Mouse (Mus musculus) CD8-positive naive resting alpha-beta T cell, adult 2 months (primary cell): ENCODE measurements around the gene Fam206a.

ENCODE experiments used
- DNase-seq, 2 experiments: peaks; one replicate each; pipeline ENCODE4 v3.0.0; 2022; ENCODE audit warnings: low read depth in 2 of 2, low spot score in 2 of 2

Fam206a gene

GRCm38 (mm10) chr4:56801907-56802668, at the start of gene Fam206a, which contains the start of gene Elp1:
TSS of gene Fam206a (plus strand) at chr4:56802345.
TSS of gene Elp1 (minus strand) at chr4:56802331.
- DNase-seq: peak; percentile 95 to 98

DNA sequence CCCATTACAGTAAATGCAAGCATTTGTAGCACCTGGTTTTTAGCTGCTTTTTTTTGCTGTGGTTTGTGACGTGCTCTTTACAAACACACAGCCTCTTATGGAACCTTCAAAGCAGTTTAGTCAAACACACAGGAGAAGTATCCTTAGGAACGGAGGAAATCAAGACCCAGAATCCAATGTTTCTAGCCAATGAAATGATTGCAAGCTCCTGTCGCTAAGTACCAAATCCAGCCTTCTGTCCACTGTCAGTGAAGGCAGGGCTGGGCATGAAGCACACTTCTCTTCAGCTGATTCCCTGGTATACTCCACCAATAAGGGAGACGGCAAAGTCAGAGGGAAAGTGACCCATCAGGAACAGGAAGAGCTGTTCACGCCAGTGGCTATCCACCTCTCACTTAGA, 46.1 kb upstream of the Fam206a start:
- DNase-seq: no peak

GRCm38 (mm10) chr4:56756966-56757600, 45.1 kb upstream of the Fam206a start:
- no peak for DNase-seq

GRCm38 (mm10) chr4:56757693-56758092, 44.5 kb upstream of the Fam206a start:
- DNase-seq: no peak

DNA sequence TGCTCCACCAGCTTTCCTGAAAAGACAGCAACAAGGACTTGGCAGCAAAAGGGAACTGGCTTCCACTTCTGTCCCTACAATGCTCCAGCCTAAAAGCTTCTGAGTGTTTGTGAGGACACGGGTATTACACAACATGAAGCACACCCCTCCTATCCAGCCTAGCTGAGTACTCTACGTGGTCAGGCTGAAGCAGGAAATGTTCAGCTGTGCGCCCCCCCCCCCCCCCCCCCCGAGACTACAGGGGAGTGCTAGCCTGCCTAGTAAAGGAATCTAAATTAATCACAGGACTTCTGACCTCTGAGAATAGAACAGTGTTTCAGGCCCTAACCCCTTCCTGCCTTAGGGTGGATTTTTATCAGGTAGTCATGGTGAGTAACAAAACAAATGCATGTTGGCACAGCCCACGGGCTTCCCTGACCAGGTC, 34.3 kb upstream of the Fam206a start:
- DNase-seq: no peak

DNA sequence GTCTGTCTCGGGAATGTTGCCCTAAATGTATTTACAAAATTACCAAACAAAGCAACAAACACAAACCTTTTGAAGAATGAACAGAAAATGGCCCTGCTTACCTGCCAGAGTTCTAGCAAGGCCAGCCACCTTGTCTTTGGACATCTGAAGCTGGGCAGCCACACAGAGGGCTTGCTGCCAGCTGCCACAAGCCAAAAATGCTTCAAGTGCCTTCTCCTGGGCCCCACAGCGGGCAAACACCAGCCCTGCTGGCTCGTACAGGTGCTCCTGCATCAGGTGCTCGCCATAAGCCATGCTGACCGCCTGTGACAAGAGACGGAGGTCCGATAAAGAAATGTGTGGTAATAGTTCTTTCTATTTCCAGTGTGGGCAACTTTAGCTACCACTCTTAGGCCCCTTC, 33.2 kb upstream of the Fam206a start:
- DNase-seq: no peak

- DNase-seq: no peak
Observed at GRCm38 (mm10) chr4:56771065-56771464, 31.1 kb upstream of the Fam206a start.

DNA sequence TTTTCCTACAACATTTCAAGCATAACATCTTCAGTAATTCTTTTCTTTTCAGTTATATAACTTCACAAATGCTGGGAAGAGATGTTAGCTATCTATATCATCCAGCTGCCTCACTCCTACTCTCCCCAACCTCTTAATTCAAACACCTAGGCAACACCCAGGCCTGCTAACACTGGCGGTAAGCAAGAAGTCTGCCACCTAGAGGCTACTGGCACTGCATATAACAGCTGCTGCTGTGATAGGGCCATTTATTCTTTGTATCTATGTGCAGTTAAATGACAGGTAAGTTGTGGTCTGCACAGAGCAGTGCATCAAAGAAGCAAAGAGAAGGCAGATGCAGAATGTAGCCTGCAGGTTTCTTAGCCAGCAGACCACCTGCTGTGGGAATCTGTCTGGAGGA, 10.8 kb upstream of the Fam206a start:
- no peak for DNase-seq

DNA sequence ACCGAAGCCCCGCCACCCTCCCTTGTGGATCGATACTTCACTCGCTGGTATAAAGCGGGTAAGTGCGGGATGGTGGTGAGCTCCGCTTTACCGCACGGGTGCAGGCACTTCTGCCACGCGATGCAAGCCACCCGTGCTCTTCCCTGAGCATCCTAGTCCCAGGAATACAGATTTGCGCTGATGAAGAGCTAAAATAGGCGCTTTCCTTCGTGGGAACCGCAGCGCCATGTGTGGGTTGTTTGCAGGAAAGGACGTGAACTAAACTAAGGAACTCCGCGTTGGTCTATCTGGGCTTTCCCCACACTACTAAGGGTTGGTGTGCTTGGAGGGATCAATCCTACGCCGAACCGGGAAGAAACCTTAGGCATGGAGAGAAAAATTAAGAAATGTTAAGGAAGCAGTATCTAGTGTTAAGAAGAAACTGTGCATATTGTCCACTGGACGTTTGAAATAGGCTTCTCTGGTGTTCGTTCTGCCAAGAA, 565 bp downstream of the Fam206a start:
- DNase-seq: no peak

GRCm38 (mm10) chr4:56809050-56809449, 6.9 kb downstream of the Fam206a start:
- DNase-seq: no peak

DNA sequence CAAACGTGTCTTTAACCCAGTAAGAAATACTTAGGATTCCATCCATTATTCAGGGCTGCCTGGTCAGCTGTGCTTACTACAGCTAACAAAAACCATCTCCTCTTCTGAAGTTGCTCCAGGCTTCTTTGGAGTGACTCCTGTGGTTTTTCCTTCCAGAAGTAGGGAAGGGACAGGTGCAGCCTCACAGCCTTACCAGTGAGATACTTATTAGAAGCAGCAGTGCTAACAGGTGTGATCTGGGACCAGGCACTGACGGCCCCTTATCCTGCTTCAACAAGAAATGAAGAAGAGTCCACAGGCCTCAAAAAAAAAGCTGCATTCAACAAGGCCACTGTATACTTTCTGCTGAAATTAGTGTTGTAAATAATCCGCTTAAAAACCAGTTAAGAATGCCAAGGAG, 9.5 kb downstream of the Fam206a start:
- DNase-seq: no peak

DNA sequence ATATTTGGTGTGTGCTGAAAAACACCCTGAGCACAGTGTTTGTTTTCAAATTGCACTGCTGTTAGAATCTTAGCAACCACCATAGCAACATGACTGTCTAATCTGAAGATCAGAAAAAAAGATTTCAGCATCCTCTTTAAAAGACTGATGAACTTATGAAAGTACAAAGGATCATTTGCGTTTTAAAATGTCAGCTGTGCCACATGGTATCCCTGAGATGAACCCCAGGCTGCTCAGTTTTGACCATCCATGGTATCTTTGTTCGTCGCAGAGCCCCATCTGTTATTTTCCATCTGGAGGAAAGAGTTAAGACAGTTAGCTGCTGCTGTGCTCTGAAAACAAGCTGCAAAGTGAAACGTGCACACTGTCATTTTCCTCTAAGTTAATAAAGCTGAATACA, 10.0 kb downstream of the Fam206a start:
- DNase-seq: no peak

- DNase-seq: no peak
Observed at GRCm38 (mm10) chr4:56815131-56815530, 13.0 kb downstream of the Fam206a start.

GRCm38 (mm10) chr4:56820017-56820550, 17.9 kb downstream of the Fam206a start:
- DNase-seq: no peak

DNA sequence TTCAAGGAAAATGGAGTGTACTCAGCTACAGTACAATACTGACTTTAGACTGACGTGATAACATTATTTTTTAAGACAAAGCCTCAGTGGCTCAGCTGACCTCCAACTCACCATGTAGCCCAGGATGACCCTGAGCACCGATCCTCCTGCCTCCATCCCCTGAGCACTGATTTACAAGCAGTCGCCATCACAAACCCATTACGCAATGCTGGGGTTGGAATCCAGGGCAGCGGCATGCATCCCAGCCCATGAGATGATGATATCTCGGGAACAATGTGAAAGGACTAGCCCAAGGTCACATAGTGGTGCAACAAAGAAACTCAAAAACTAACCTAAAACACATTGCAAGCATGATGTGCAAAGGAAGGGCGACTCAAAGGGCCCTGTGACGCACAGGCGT, 22.1 kb downstream of the Fam206a start:
- no peak for DNase-seq

DNA sequence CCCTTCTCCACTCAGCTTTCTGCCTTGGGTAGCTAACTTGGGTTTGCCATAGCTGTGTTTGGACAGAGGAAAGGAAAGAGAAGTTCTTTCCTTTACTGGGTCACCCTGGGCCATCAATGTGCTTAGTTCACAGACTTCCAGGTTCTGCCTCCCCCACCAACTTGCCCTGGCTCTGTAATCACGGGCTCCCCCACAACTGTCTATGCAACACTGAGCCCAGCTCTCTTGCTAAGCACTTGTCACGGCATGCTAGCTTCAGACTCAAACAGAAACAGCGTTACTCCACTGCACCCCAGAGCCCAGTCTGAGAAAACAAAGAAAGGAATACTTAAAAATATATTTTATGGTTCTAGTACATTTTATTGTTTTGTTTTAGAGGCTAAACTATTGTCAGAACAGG, 26.8 kb downstream of the Fam206a start:
- no peak for DNase-seq

GRCm38 (mm10) chr4:56829511-56829921, 27.4 kb downstream of the Fam206a start:
- DNase-seq: no peak

DNA sequence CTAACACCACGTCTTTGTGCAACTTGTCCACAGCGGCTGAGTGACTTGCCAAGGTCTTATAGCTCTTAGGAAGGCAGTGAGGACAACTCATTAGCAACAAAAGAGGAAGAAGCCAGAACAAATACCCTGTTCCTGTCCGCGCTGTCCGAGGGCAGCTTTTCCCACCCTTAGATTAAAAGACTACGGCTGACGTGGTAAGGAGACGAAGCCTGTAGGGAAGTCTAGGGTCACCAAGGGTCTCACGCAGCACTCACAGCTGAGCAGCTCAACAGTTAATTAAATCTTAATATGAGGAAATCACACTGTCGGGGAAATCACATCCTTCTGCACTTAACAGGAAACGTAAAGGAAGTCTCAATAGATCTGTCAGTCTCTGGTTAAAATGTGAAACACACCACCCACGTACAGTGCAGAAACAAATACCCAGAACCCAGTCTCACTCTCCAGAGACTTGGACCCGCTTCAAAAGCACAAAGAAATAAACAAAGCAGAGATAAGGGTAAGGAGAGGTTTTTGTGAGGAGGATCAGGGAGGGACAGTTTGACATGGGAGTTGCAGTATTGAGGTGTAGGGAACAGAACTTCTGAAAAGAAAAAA, 29.0 kb downstream of the Fam206a start:
- no peak for DNase-seq

GRCm38 (mm10) chr4:56831998-56832397, 29.9 kb downstream of the Fam206a start:
- DNase-seq: no peak

GRCm38 (mm10) chr4:56837661-56838060, 35.5 kb downstream of the Fam206a start:
- no peak for DNase-seq

DNA sequence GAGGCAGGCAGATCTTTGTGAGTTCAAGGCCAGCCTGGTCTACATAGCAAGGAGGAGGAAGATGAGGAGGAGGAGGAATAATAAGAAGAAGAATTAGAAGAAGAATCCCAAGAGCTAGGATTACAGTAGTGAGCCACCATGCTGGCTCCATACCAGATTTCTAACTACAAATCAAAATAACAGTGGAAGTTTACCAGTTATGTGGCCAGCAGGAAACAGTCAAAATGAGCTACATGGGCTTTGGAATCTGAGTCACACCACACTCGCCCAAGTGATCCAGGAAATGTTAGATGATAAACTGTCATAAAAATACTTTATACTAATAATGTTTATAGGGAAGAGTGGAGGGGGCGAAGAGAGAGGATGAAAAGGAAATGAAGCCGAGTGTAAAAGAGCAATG, 38.2 kb downstream of the Fam206a start:
- no peak for DNase-seq

- no peak for DNase-seq
Observed at GRCm38 (mm10) chr4:56842501-56842900, 40.4 kb downstream of the Fam206a start.
